In the genomic region with DNA sequence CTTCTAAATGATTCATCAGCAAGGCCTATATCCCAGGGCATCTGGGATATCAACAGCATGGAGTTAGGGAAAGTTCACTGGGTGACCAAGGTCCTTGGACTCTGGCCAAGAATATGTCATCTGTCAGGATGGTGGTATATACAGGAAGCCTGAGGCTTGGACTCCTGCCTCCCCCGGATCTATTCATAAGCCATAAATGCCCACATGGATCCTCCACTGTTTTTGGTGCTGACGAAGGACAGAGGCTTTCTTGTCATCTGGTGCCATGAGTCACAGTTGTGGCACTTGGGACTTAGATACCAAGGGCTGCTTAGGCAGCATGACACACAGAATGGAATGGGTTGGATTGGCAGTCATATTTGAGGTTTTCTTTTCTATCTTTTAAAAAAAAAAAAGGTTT, we compare ENCODE assay signal across 9 mouse cellular contexts.
DNase-seq lines count a peak whose midpoint lies in the region; ATAC-seq and TF ChIP-seq lines count a peak whose summit lies in the region.
"Had no signal": no experiment of that assay in that cellular context is flagged by ENCODE, and none has a peak within 500 bp of the region (broad histone marks: within the 10 kb centered on the region; RNA-seq: fewer than 3 reads in every experiment).

No protein-coding gene starts in this region.

- no peaks in the 10 kb centered on the region for H3K4me1 ChIP-seq in midbrain, postnatal 0 days (ENCODE audit: insufficient read depth, low read length)
- no peaks in the 10 kb centered on the region for H3K4me1 ChIP-seq in midbrain, embryonic 10.5 days
- no peaks in the 10 kb centered on the region for H3K4me1 ChIP-seq in hindbrain, embryonic 16.5 days (ENCODE audit: control insufficient read depth, insufficient read depth, low read depth, low read length)
- no peaks in the 10 kb centered on the region for H3K4me1 ChIP-seq in kidney, adult 2 months (ENCODE audit: control insufficient read depth, insufficient read depth, low read length)

- H3K27ac ChIP-seq in midbrain, postnatal 0 days (ENCODE audit: low read depth, low read length): no peak overlapping the region
- H3K27ac ChIP-seq in midbrain, embryonic 10.5 days (replicated peaks): no peak overlapping the region
- H3K27ac ChIP-seq in hindbrain, embryonic 16.5 days (ENCODE audit: low read depth, low read length): no peak overlapping the region
- no peak overlapping the region for H3K27ac ChIP-seq in kidney, adult 2 months (ENCODE audit: insufficient read depth, low read depth, low read length)

- peak; percentile 2 to 3 for DNase-seq in frontal cortex, postnatal 36 days (ENCODE audit: low spot score in 2 of 2)
- no peak for DNase-seq in frontal cortex, postnatal 10 days (ENCODE audit: low spot score in 2 of 2)
- DNase-seq in midbrain, postnatal 0 days (ENCODE audit: low spot score): peak; percentile 70
- DNase-seq in midbrain, embryonic 10.5 days (ENCODE audit: low spot score): no peak
- no peak for DNase-seq in urinary bladder, adult 2 months (ENCODE audit: low spot score)
- DNase-seq in kidney, adult 2 months: no peak
- no peak for DNase-seq in cerebellum, adult 18-20 months
- DNase-seq: gastrocnemius, postnatal 10 days had no signal

- TF ChIP-seq CTCF in midbrain, postnatal 0 days (IDR thresholded peaks at IDR 0.05): no peak
- TF ChIP-seq CTCF in kidney, adult 2 months (conservative IDR thresholded peaks at IDR 0.05; ENCODE audit: insufficient read depth, insufficient read length, low read depth, low read length): no peak

- no peaks in the 10 kb centered on the region for H3K9me3 ChIP-seq in midbrain, postnatal 0 days (ENCODE audit: low read length)
- H3K9me3 ChIP-seq in midbrain, embryonic 10.5 days (replicated peaks): no peaks in the 10 kb centered on the region
- no peaks in the 10 kb centered on the region for H3K9me3 ChIP-seq in hindbrain, embryonic 16.5 days (ENCODE audit: control insufficient read depth, low read length)

- no peaks in the 10 kb centered on the region for H3K27me3 ChIP-seq in midbrain, postnatal 0 days (ENCODE audit: insufficient read depth, low read length)
- H3K27me3 ChIP-seq in midbrain, embryonic 10.5 days (ENCODE audit: low read depth, poor library complexity, severe bottlenecking): no peaks in the 10 kb centered on the region
- no peaks in the 10 kb centered on the region for H3K27me3 ChIP-seq in hindbrain, embryonic 16.5 days (replicated peaks; ENCODE audit: control insufficient read depth, insufficient read depth, low read length)
- no peaks in the 10 kb centered on the region for H3K27me3 ChIP-seq in kidney, adult 2 months (replicated peaks; ENCODE audit: control insufficient read depth, insufficient read depth, low read length)

- no peaks in the 10 kb centered on the region for H3K36me3 ChIP-seq in midbrain, postnatal 0 days (ENCODE audit: insufficient read depth, low read length)
- H3K36me3 ChIP-seq in midbrain, embryonic 10.5 days: no peaks in the 10 kb centered on the region
- no peaks in the 10 kb centered on the region for H3K36me3 ChIP-seq in hindbrain, embryonic 16.5 days (ENCODE audit: control insufficient read depth, insufficient read depth, low read length)
- no peaks in the 10 kb centered on the region for H3K36me3 ChIP-seq in kidney, adult 2 months (ENCODE audit: control insufficient read depth, insufficient read depth, low read length)

- H3K4me2 ChIP-seq in midbrain, postnatal 0 days (ENCODE audit: low read depth, low read length, poor library complexity, severe bottlenecking): no peak overlapping the region
- no peak overlapping the region for H3K4me2 ChIP-seq in hindbrain, embryonic 16.5 days (ENCODE audit: low read length)

- H3K9ac ChIP-seq in midbrain, postnatal 0 days (replicated peaks; ENCODE audit: low read length, poor library complexity, severe bottlenecking): no peak overlapping the region
- H3K9ac ChIP-seq in hindbrain, embryonic 16.5 days (ENCODE audit: low read depth, low read length): no peak overlapping the region

- no peak for TF ChIP-seq POLR2A in kidney, adult 2 months (IDR thresholded peaks at IDR 0.05; ENCODE audit: low read depth, low read length)

- H3K4me3 ChIP-seq in midbrain, postnatal 0 days (ENCODE audit: low read depth, low read length): no peak overlapping the region
- no peak overlapping the region for H3K4me3 ChIP-seq in midbrain, embryonic 10.5 days
- H3K4me3 ChIP-seq in hindbrain, embryonic 16.5 days (ENCODE audit: low read length): no peak overlapping the region
- H3K4me3 ChIP-seq in kidney, adult 2 months (ENCODE audit: insufficient read depth, low read depth, low read length): no peak overlapping the region

- ATAC-seq in midbrain, postnatal 0 days (ENCODE audit: low FRiP score): peak; percentile 34; the same call in 1 of the 2 replicates
- peak; percentile 88 for ATAC-seq in hindbrain, embryonic 16.5 days

- 35% methylated on average over 2 of the region's 2 CpGs for WGBS in midbrain, postnatal 0 days
- WGBS in midbrain, embryonic 10.5 days: 77% methylated on average over 2 of the region's 2 CpGs
- 23% methylated on average over 2 of the region's 2 CpGs for WGBS in hindbrain, embryonic 16.5 days
- WGBS in kidney, adult 2 months: 44% methylated on average over 2 of the region's 2 CpGs

Comparison
In these comparisons a context has a peak if more than half of its experiments do, and no peak if none do; other contexts are left out.
1. DNase-seq: peak in frontal cortex, postnatal 36 days (2 of 2) and midbrain, postnatal 0 days (single experiment); none in frontal cortex, postnatal 10 days (0 of 2), midbrain, embryonic 10.5 days (single experiment), urinary bladder, adult 2 months (single experiment), kidney, adult 2 months (single experiment) and cerebellum, adult 18-20 months (0 of 2).